Mouse (Mus musculus) heart, embryonic 15.5 days (tissue): ENCODE measurements around the gene Gm11011. TPM values are rescaled to one million over a fixed set of nuclear protein-coding genes. Genes with fewer than 3 reads are reported as not detected.

Source experiments
- ATAC-seq: fragments of 200-750 bp; cut with Nextera tagmentation; replicated peaks from 2 replicates; pipeline ENCODE4 v1.8.0; 2017; ENCODE audit warnings: low read depth, moderate TSS enrichment; ENCODE audit not compliant: insufficient number of reproducible peaks, insufficient read depth, low FRiP score
- H3K27ac ChIP-seq: fragments of 300-500 bp; sonication (generic); 2 replicates; pipeline ENCODE4 v1.5.1; 2015; ENCODE audit warnings: mild to moderate bottlenecking, inconsistent platforms
- H3K27me3 ChIP-seq: fragments of 300-500 bp; sonication (generic); 2 replicates; pipeline ENCODE4 v1.6.1; 2015; ENCODE audit warnings: inconsistent platforms
- H3K36me3 ChIP-seq: fragments of 300-500 bp; sonication (generic); 2 replicates; pipeline ENCODE4 v1.6.1; 2015; ENCODE audit warnings: mild to moderate bottlenecking, inconsistent platforms
- H3K4me1 ChIP-seq: fragments of 300-500 bp; sonication (generic); replicated peaks from 2 replicates; pipeline ENCODE4 v1.6.1; 2015; ENCODE audit warnings: inconsistent platforms
- H3K4me2 ChIP-seq: fragments of 300-500 bp; sonication (generic); 2 replicates; pipeline ENCODE4 v1.6.1; 2015; ENCODE audit warnings: inconsistent platforms, mild to moderate bottlenecking, moderate library complexity
- H3K4me3 ChIP-seq: fragments of 300-500 bp; sonication (generic); 2 replicates; pipeline ENCODE4 v1.5.1; 2015; ENCODE audit warnings: mild to moderate bottlenecking, inconsistent platforms
- H3K9ac ChIP-seq: fragments of 300-500 bp; sonication (generic); 2 replicates; pipeline ENCODE4 v1.6.1; 2015; ENCODE audit warnings: mild to moderate bottlenecking, inconsistent platforms
- H3K9me3 ChIP-seq: fragments of 300-500 bp; sonication (generic); replicated peaks from 2 replicates; pipeline ENCODE4 v1.6.1; 2016; ENCODE audit warnings: inconsistent platforms
- WGBS: fragments of 180-500 bp; shearing (Covaris S2); methylation state at CpG from one replicate; pipeline ENCODE4 v1.1.7; 2015; ENCODE audit warnings: mixed read lengths; 5-methylcytosine and 5-hydroxymethylcytosine counted together
- polyA plus RNA-seq: library from polyadenylated mRNA; unstranded; fragments of >200 nt; fragmentation: Nextera tagmentation; extraction: Ambion mirVana; gene quantifications from 2 replicates; pipeline ENCODE4 v1.2.1, GENCODE M21; 2015

Gene Gm11011
- polyA plus RNA-seq, 1 experiment from 2014 or later, result not detected

- H3K9ac ChIP-seq, result no peak overlapping the region
Measured at GRCm38 (mm10) chr2:169586688-169587087, 857 bp downstream of the Gm11011 start.

GRCm38 (mm10) chr2:169585631-169586285 lies 1.8 kb downstream of the Gm11011 start:
- H3K27me3 ChIP-seq, result no peaks in the 10 kb centered on the region
- no peak overlapping the region for H3K4me3 ChIP-seq
- no peaks in the 10 kb centered on the region for H3K4me1 ChIP-seq
- no peak for ATAC-seq
- H3K36me3 ChIP-seq, result no peaks in the 10 kb centered on the region
- no peaks in the 10 kb centered on the region for H3K9me3 ChIP-seq
- no peak overlapping the region for H3K27ac ChIP-seq
- no peak overlapping the region for H3K9ac ChIP-seq
- H3K4me2 ChIP-seq, result no peak overlapping the region
- 72% methylated on average over 12 of the region's 12 CpGs for WGBS

More at GRCm38 (mm10) chr2:169586688-169587087, 857 bp downstream of the Gm11011 start:
- no peak for ATAC-seq
- 58% methylated on average over 3 of the region's 3 CpGs for WGBS
- Histone ChIP-seq H3K27ac (no peak overlapping the region), H3K4me1 (no peaks in the 10 kb centered on the region), H3K4me3 (no peak overlapping the region), H3K9me3 (no peaks in the 10 kb centered on the region), H3K27me3 (no peaks in the 10 kb centered on the region), H3K36me3 (no peaks in the 10 kb centered on the region), H3K4me2 (no peak overlapping the region)

DNA sequence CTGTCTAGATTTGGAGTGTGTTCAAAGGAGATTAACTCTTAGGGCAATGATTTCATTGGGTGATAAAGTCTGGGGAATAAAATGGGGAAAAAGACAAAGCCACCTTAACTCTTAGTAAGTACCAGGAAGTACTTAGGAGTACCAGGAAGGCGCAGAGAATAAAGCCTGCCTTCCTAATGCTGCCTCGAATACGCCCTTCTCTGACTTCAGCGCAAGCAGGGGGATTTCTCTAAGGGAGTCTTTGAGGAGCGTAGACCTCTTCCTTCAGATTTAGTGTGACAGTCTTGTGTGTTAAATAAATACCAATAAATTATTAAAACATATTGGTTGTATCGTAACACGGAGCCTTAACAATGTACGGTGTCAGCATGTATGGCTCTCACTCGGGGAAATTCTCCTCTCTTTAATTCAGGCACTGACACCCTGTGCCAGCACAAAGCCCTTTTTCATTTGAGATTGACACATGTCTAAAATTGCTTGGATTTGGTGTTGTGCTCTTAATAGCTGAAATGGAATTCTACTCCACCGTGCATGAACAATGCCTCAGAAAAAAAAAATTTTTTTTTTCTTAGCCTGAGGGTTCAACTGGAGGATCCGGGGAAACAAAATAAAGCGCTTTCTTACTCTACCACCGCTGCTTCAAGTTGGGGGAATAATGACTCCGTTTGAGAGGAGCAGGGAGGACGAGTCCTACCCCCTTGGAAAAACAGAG lies 2.6 kb downstream of the Gm11011 start:
- Histone ChIP-seq H3K4me1 (no peaks in the 10 kb centered on the region), H3K9me3 (no peaks in the 10 kb centered on the region), H3K4me2 (no peak overlapping the region), H3K27ac (no peak overlapping the region), H3K27me3 (no peaks in the 10 kb centered on the region), H3K36me3 (no peaks in the 10 kb centered on the region), H3K9ac (no peak overlapping the region), H3K4me3 (no peak overlapping the region)
- 77% methylated on average over 15 of the region's 15 CpGs for WGBS
- ATAC-seq, result no peak

- no peaks in the 10 kb centered on the region for H3K9me3 ChIP-seq
- ATAC-seq, result no peak
- H3K27me3 ChIP-seq, result no peaks in the 10 kb centered on the region
- no peak overlapping the region for H3K9ac ChIP-seq
- no peak overlapping the region for H3K27ac ChIP-seq
- H3K4me3 ChIP-seq, result no peak overlapping the region
- H3K4me1 ChIP-seq, result no peaks in the 10 kb centered on the region
- WGBS, result 69% methylated on average over 3 of the region's 3 CpGs
- no peak overlapping the region for H3K4me2 ChIP-seq
- H3K36me3 ChIP-seq, result no peaks in the 10 kb centered on the region
Measured at GRCm38 (mm10) chr2:169583476-169583875, 4.1 kb downstream of the Gm11011 start.

DNA sequence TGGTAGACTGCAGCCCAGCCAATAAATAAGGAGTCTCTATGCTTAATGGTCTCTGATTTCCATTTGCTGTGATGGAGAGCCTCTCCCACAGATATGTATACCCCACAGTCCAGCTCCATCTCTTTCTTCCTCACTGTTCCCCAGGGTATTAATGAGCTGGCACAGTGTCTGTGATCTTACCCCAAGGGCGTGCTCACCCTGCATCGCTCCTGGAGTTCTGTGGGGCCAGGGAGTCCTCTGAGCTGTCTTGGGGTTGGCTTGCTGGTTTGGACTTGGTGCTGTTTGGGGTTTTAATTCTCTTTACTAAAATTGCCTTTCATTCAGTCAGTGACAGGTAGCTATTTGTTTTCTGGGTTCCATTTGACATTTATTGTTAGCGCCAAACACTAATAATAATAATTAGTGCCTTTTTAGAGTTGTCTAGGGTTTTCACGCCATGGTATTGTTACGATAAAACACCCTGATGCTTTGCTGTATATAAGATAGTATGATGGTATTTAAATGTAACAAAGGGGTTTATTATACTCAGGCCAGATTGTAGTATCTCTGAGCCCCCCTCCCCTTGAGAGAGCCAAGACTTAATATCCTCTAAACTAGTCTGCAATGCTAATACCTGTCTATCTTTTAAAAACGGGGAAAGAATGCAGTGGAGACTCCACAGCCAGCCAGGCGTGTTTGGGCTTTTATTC lies 9.9 kb downstream of the Gm11011 start:
- Histone ChIP-seq H3K4me3 (no peak overlapping the region), H3K9me3 (no peaks in the 10 kb centered on the region), H3K9ac (no peak overlapping the region), H3K4me2 (no peak overlapping the region), H3K36me3 (no peaks in the 10 kb centered on the region), H3K27me3 (0 out of 2 replicates have a peak, but pooled peaks cover 3% of the 10 kb centered on the region), H3K27ac (no peak overlapping the region), H3K4me1 (no peaks in the 10 kb centered on the region)
- WGBS, result 69% methylated on average over 7 of the region's 7 CpGs
- ATAC-seq, result no peak

- Histone ChIP-seq H3K27me3 (no peaks in the 10 kb centered on the region), H3K9ac (no peak overlapping the region), H3K4me3 (no peak overlapping the region), H3K27ac (no peak overlapping the region), H3K9me3 (no peaks in the 10 kb centered on the region), H3K4me2 (no peak overlapping the region), H3K36me3 (no peaks in the 10 kb centered on the region), H3K4me1 (no peaks in the 10 kb centered on the region)
- ATAC-seq, result no peak
- WGBS, result 69% methylated on average over 10 of the region's 10 CpGs
Measured at GRCm38 (mm10) chr2:169570063-169570462, 17.5 kb downstream of the Gm11011 start.

GRCm38 (mm10) chr2:169566159-169566558 lies 21.4 kb downstream of the Gm11011 start:
- Histone ChIP-seq H3K9me3 (no peaks in the 10 kb centered on the region), H3K27me3 (no peaks in the 10 kb centered on the region), H3K9ac (no peak overlapping the region), H3K36me3 (no peaks in the 10 kb centered on the region), H3K27ac (no peak overlapping the region), H3K4me1 (no peaks in the 10 kb centered on the region), H3K4me2 (no peak overlapping the region), H3K4me3 (no peak overlapping the region)
- no peak for ATAC-seq
- 37% methylated on average over 4 of the region's 4 CpGs for WGBS

DNA sequence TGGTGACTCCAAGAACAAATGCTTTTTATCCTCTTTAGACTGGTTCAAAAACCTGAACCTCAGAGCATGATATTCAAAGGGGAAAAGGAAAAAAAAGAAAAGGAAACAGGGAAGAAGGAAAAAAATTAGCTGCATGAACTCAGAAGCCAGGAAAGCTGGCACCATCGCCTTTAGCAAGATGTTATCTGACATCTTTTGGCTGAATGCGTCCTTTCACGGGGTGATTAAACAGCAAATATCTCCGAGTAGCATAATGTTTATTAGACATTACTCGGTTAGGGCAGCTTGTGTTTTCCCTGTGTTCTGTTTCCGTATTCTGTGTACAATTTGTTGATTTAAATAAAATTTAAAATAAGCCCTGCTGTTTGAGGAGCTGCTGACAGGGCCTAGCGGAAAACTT lies 21.8 kb downstream of the Gm11011 start:
- H3K27me3 ChIP-seq, result no peaks in the 10 kb centered on the region
- no peaks in the 10 kb centered on the region for H3K4me1 ChIP-seq
- H3K27ac ChIP-seq, result no peak overlapping the region
- no peak overlapping the region for H3K9ac ChIP-seq
- no peak overlapping the region for H3K4me3 ChIP-seq
- no peak for ATAC-seq
- 50% methylated on average over 7 of the region's 7 CpGs for WGBS
- no peak overlapping the region for H3K4me2 ChIP-seq
- no peaks in the 10 kb centered on the region for H3K9me3 ChIP-seq
- no peaks in the 10 kb centered on the region for H3K36me3 ChIP-seq

GRCm38 (mm10) chr2:169545674-169546073 lies 41.9 kb downstream of the Gm11011 start:
- Histone ChIP-seq H3K4me3 (no peak overlapping the region), H3K9me3 (no peaks in the 10 kb centered on the region), H3K4me1 (no peaks in the 10 kb centered on the region), H3K4me2 (no peak overlapping the region), H3K36me3 (no peaks in the 10 kb centered on the region), H3K27me3 (no peaks in the 10 kb centered on the region), H3K27ac (no peak overlapping the region), H3K9ac (no peak overlapping the region)
- 85% methylated on average over 7 of the region's 7 CpGs for WGBS
- no peak for ATAC-seq

GRCm38 (mm10) chr2:169538906-169539305 lies 48.6 kb downstream of the Gm11011 start:
- H3K27ac ChIP-seq, result no peak overlapping the region
- 64% methylated on average over 4 of the region's 4 CpGs for WGBS
- no peaks in the 10 kb centered on the region for H3K36me3 ChIP-seq
- H3K9ac ChIP-seq, result no peak overlapping the region
- H3K27me3 ChIP-seq, result no peaks in the 10 kb centered on the region
- H3K9me3 ChIP-seq, result no peaks in the 10 kb centered on the region
- H3K4me3 ChIP-seq, result no peak overlapping the region
- H3K4me2 ChIP-seq, result no peak overlapping the region
- peaks cover 4% of the 10 kb centered on the region; the same call in 1 of the 2 replicates for H3K4me1 ChIP-seq
- ATAC-seq, result no peak
